24 mouse cellular contexts compared by ENCODE assay signal in genomic region chr5:33420313-33420712, GRCm38 (mm10). TPM values are rescaled to one million over a fixed set of nuclear protein-coding genes. Genes with fewer than 3 reads are reported as not detected.
DNase-seq lines count a peak whose midpoint lies in the region; ATAC-seq and TF ChIP-seq lines count a peak whose summit lies in the region.
"Had no signal": no experiment of that assay in that cellular context is flagged by ENCODE, and none has a peak within 500 bp of the region (broad histone marks: within the 10 kb centered on the region; RNA-seq: fewer than 3 reads in every experiment).

No protein-coding gene starts in this region.

- H3K9me3 ChIP-seq in MEL (replicated peaks; ENCODE audit: insufficient read depth, low read length): no peaks in the 10 kb centered on the region
- H3K9me3 ChIP-seq in liver, postnatal 0 days (ENCODE audit: low read length): no peaks in the 10 kb centered on the region
- H3K9me3 ChIP-seq: G1E had no signal

- 0 out of 4 replicates have a peak, but pooled peaks of 1 of the 2 experiments have one; percentile 27 for TF ChIP-seq POLR2A in MEL (IDR thresholded peaks at IDR 0.05; ENCODE audit: control insufficient read depth in 1 of 2, insufficient read depth in 1 of 2, low read depth in 1 of 2, low read length in 2 of 2, poor library complexity in 1 of 2)

- no peak for TF ChIP-seq RAD21 in MEL (IDR thresholded peaks at IDR 0.05; ENCODE audit: low read depth, low read length)

- H3K4me2 ChIP-seq in liver, postnatal 0 days (ENCODE audit: low read depth, low read length): no peak overlapping the region

- H3K4me1 ChIP-seq in MEL (ENCODE audit: control insufficient read depth in 1 of 2, insufficient read depth in 2 of 2, low read length in 2 of 2): 0 out of 4 replicates have a peak, but pooled peaks cover 0 to 2% of the 10 kb centered on the region in 2 experiments
- no peaks in the 10 kb centered on the region for H3K4me1 ChIP-seq in liver, postnatal 0 days (ENCODE audit: insufficient read depth)

- ATAC-seq in liver, postnatal 0 days: no peak
- ATAC-seq: activated CD4-positive, CD25-positive, alpha-beta regulatory T cell, adult 4 months; CD4-positive, CD25-positive, alpha-beta regulatory T cell, adult 4 months; Patski had no signal

- H3K27ac ChIP-seq in MEL (ENCODE audit: control insufficient read depth, low read depth, low read length): no peak overlapping the region
- no peak overlapping the region for H3K27ac ChIP-seq in liver, postnatal 0 days (ENCODE audit: low read depth)

- H3K36me3 ChIP-seq in MEL (ENCODE audit: control insufficient read depth in 1 of 2, insufficient read depth in 2 of 2, low read length in 2 of 2): peaks cover 0 to 2% of the 10 kb centered on the region in 2 experiments; a peak in 1 of 4 replicates
- H3K36me3 ChIP-seq in liver, postnatal 0 days (replicated peaks; ENCODE audit: insufficient read depth, low read length): no peaks in the 10 kb centered on the region

- no peak overlapping the region for H3K9ac ChIP-seq in MEL (ENCODE audit: control insufficient read depth, low read depth, low read length, poor library complexity, severe bottlenecking)
- H3K9ac ChIP-seq in liver, postnatal 0 days (replicated peaks): no peak overlapping the region

- WGBS in liver, postnatal 0 days (ENCODE audit: insufficient replicate concordance): 47% methylated on average over 3 of the region's 3 CpGs

- H3K27me3 ChIP-seq in MEL (ENCODE audit: control insufficient read depth in 1 of 2, insufficient read depth in 2 of 2, low read length in 2 of 2): no peaks in the 10 kb centered on the region
- no peaks in the 10 kb centered on the region for H3K27me3 ChIP-seq in liver, postnatal 0 days (ENCODE audit: insufficient read depth, low read length)
- H3K27me3 ChIP-seq: CH12.LX, Patski had no signal

- H3K79me2 ChIP-seq in MEL (ENCODE audit: control insufficient read depth, insufficient read depth, low read length, poor library complexity): no peaks in the 10 kb centered on the region

- TF ChIP-seq EP300 in MEL (IDR thresholded peaks at IDR 0.05; ENCODE audit: low read depth in 1 of 2, low read length in 2 of 2): no peak
- no peak for TF ChIP-seq EP300 in liver, postnatal 0 days (IDR thresholded peaks at IDR 0.05; ENCODE audit: low read depth)

- no peak for TF ChIP-seq CTCF in MEL (IDR thresholded peaks at IDR 0.05 in 2 of 3, conservative IDR thresholded peaks at IDR 0.05 in 1 of 3; ENCODE audit: control insufficient read depth in 1 of 3, insufficient read depth in 1 of 3, low read depth in 2 of 3, low read length in 3 of 3, poor library complexity in 1 of 3, severe bottlenecking in 1 of 3)
- no peak for TF ChIP-seq CTCF in liver, postnatal 0 days (IDR thresholded peaks at IDR 0.05; ENCODE audit: low read depth)

- H3K4me3 ChIP-seq in MEL (ENCODE audit: control insufficient read depth in 1 of 2, insufficient read depth in 1 of 2, low read depth in 2 of 2, low read length in 2 of 2): no peak overlapping the region
- H3K4me3 ChIP-seq in liver, postnatal 0 days (ENCODE audit: low read depth, low read length): no peak overlapping the region

- DNase-seq in 416B (ENCODE audit: low read depth) (peak; percentile 61), MEL (ENCODE audit: low read depth, low spot score) (no peak)
- DNase-seq in layer of hippocampus, postnatal 25 days (ENCODE audit: extremely low spot score in 1 of 2, low spot score in 1 of 2): no peak
- DNase-seq in liver, postnatal 0 days: no peak
- DNase-seq: adrenal gland, adult 2 months; adrenal gland, adult 8-10 months; adrenal gland, postnatal 10 days; adrenal gland, postnatal 14 days; adrenal gland, postnatal 25 days; adrenal gland, postnatal 36 days; B cell, adult 2 months; cerebellum, adult 11 months; cerebellum, adult 11-12 months; cerebellum, adult 18-20 months; cerebellum, adult 2 months; cerebellum, adult 8-10 months had no signal

TF ChIP-seq in MEL, 35 proteins besides CTCF, POLR2A, EP300 and RAD21:
- TF ChIP-seq GATA1 (IDR thresholded peaks at IDR 0.05; ENCODE audit: low read depth, low read length) (peak; percentile 59), MAZ (IDR thresholded peaks at IDR 0.05; ENCODE audit: low read depth, low read length) (no peak), POLR2AphosphoS2 (IDR thresholded peaks at IDR 0.05; ENCODE audit: low read length) (no peak), MEF2A (IDR thresholded peaks at IDR 0.05; ENCODE audit: extremely low read depth, insufficient replicate concordance, low read depth, low read length, poor library complexity, severe bottlenecking) (0 out of 2 replicates have a peak, but pooled peaks have one; percentile 41), JUND (IDR thresholded peaks at IDR 0.05; ENCODE audit: low read depth, low read length) (no peak), ZNF384 (IDR thresholded peaks at IDR 0.05; ENCODE audit: low read depth, low read length) (0 out of 2 replicates have a peak, but pooled peaks have one; percentile 8)
TF ChIP-seq in MEL: peak in this region for 3.

RNA-seq across cellular contexts. Expression of gene Nkx1-1, which starts 13.5 kb away (rescaled TPM):
- not detected in 2 replicates for total RNA-seq in MEL (2012; rRNA removed)
- not detected for polyA plus RNA-seq in MEL (2012; ENCODE audit: insufficient read depth in 1 of 2, insufficient read length in 2 of 2, low read depth in 1 of 2, low replicate concordance in 2 of 2, missing spikeins in 1 of 2)
- total RNA-seq in layer of hippocampus, postnatal 25 days (2021): not detected
- polyA plus RNA-seq in liver, postnatal 0 days (2015; fragmentation: Nextera tagmentation; extraction: Ambion mirVana): not detected in 2 replicates
- total RNA-seq: adrenal gland, adult 18-20 months; adrenal gland, adult 2 months; adrenal gland, adult 8-10 months; adrenal gland, postnatal 10 days; adrenal gland, postnatal 14 days; adrenal gland, postnatal 25 days; adrenal gland, postnatal 36 days; adrenal gland, postnatal 4 days; CH12.LX had no signal
- polyA plus RNA-seq: activated CD4-positive, CD25-positive, alpha-beta regulatory T cell, adult 4 months; adrenal gland, adult 2 months; C2C12; CD4-positive, CD25-positive, alpha-beta regulatory T cell, adult 4 months; G1E; Patski had no signal

RNA-seq across cellular contexts. Expression of gene Uvssa, which starts 42.0 kb away (rescaled TPM):
- 4.7 and 6.3 TPM in 2 replicates for total RNA-seq in MEL (2012; rRNA removed)
- 10 to 100 TPM in 1 of 2 experiments, not detected in 1; 10.6 TPM for polyA plus RNA-seq in MEL (2012; ENCODE audit: insufficient read depth in 1 of 2, insufficient read length in 2 of 2, low read depth in 1 of 2, low replicate concordance in 2 of 2, missing spikeins in 1 of 2)
- total RNA-seq in layer of hippocampus, postnatal 25 days (2021): 1 to 10 TPM; 5.2 to 7.8 TPM
- 2.5 and 3.1 TPM in 2 replicates for polyA plus RNA-seq in liver, postnatal 0 days (2015; fragmentation: Nextera tagmentation; extraction: Ambion mirVana)
